Mouse (Mus musculus): ENCODE data around the gene Vmn2r42.
"Not testable (repeated sequence)": the region's sequence is repeated elsewhere in the genome, so short reads cannot be mapped to it uniquely, and the experiment has no call there.

DNA sequence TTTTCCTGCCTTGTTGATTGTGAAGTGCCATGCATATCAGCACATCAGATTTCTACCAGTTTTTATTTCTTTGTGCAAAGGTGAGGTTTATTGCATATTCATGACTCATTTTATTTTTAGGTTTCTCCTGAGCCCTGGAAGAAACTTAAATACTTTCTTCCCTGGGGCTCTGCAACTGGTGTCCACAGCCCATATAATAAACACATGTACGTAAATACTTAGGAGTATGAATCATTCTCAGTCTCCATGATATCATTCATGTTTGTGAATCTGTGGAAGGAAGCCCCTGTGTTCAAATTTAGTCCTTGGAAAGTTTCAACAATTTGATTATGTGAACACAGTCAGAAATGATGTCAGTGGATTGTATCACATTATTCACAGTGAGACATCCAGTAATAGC, 38.6 kb downstream of the Vmn2r42 start, which contains the start of gene Vmn2r41:
- not testable (repeated sequence) for TF ChIP-seq CTCF (IDR thresholded peaks at IDR 0.05; ENCODE audit: control insufficient read depth, insufficient read depth, low read length); POLR2A (IDR thresholded peaks at IDR 0.05; ENCODE audit: borderline replicate concordance, control insufficient read depth, low read depth, low read length)
